Mouse (Mus musculus): ENCODE measurements around the gene Borcs8.

GRCm38 (mm10) chr8:70129309-70129952 lies 9.9 kb upstream of the Borcs8 start:
- TF ChIP-seq CTCF (IDR thresholded peaks at IDR 0.05; ENCODE audit: control insufficient read depth, insufficient read depth, insufficient replicate concordance, low read depth, low read length) (no peak), POLR2A (IDR thresholded peaks at IDR 0.05; ENCODE audit: control insufficient read depth, low read depth, low read length) (no peak)

All from testis, adult 2 months (tissue).